Mouse (Mus musculus) embryonic facial prominence, embryonic 14.5 days (tissue): ENCODE results near the gene Cnot11. TPM values are rescaled to one million over a fixed set of nuclear protein-coding genes. Genes with fewer than 3 reads are reported as not detected.

Experiments used
- ATAC-seq: fragments of 200-750 bp; cut with Nextera tagmentation; 2 replicates; pipeline ENCODE4 v1.8.0; 2017; ENCODE audit warnings: low read depth, moderate number of reproducible peaks, moderate TSS enrichment
- DNase-seq: peaks from one replicate; pipeline ENCODE4 v3.0.0-alpha.2; 2015; ENCODE audit warnings: low spot score
- H3K27ac ChIP-seq: fragments of 300-500 bp; sonication (generic); replicated peaks from 2 replicates; pipeline ENCODE4 v1.5.1; 2014; ENCODE audit warnings: low read depth, mild to moderate bottlenecking, low read length, moderate library complexity
- H3K27me3 ChIP-seq: fragments of 300-500 bp; sonication (generic); replicated peaks from 2 replicates; pipeline ENCODE4 v1.6.1; 2014; ENCODE audit warnings: low read length; ENCODE audit not compliant: control insufficient read depth, insufficient read depth
- H3K36me3 ChIP-seq: fragments of 300-500 bp; sonication (generic); 2 replicates; pipeline ENCODE4 v1.6.1; 2014; ENCODE audit warnings: low read length, mixed read lengths; ENCODE audit not compliant: control insufficient read depth, insufficient read depth
- H3K4me1 ChIP-seq: fragments of 300-500 bp; sonication (generic); 2 replicates; pipeline ENCODE4 v1.6.1; 2014; ENCODE audit warnings: antibody characterized with exemption, low read length; ENCODE audit not compliant: control insufficient read depth, insufficient read depth
- H3K4me2 ChIP-seq: fragments of 300-500 bp; sonication (generic); 2 replicates; pipeline ENCODE4 v1.6.1; 2014; ENCODE audit warnings: low read depth, mild to moderate bottlenecking, low read length, moderate library complexity, mixed read lengths
- H3K4me3 ChIP-seq: fragments of 300-500 bp; sonication (generic); 2 replicates; pipeline ENCODE4 v1.5.1; 2014; ENCODE audit warnings: low read depth, mild to moderate bottlenecking, low read length
- H3K9ac ChIP-seq: fragments of 300-500 bp; sonication (generic); 2 replicates; pipeline ENCODE4 v1.6.1; 2014; ENCODE audit warnings: low read depth, mild to moderate bottlenecking, low read length, moderate library complexity, mixed read lengths
- H3K9me3 ChIP-seq: fragments of 300-500 bp; sonication (generic); 2 replicates; pipeline ENCODE4 v1.6.1; 2016; ENCODE audit warnings: low read length; ENCODE audit not compliant: control insufficient read depth
- WGBS: fragments of 180-500 bp; shearing (Covaris S2); extraction: QIAGEN DNeasy Blood & Tissue Kit; methylation state at CpG from one replicate; pipeline ENCODE4 v1.1.7; 2014; 5-methylcytosine and 5-hydroxymethylcytosine counted together
- polyA plus RNA-seq: library from polyadenylated mRNA; unstranded; fragments of >200 nt; fragmentation: Nextera tagmentation; extraction: Ambion mirVana; gene quantifications from 2 replicates; pipeline ENCODE4 v1.2.1, GENCODE M21; 2014

Cnot11 gene
- polyA plus RNA-seq, 1 experiment from 2014 or later: 21.1 TPM

DNA sequence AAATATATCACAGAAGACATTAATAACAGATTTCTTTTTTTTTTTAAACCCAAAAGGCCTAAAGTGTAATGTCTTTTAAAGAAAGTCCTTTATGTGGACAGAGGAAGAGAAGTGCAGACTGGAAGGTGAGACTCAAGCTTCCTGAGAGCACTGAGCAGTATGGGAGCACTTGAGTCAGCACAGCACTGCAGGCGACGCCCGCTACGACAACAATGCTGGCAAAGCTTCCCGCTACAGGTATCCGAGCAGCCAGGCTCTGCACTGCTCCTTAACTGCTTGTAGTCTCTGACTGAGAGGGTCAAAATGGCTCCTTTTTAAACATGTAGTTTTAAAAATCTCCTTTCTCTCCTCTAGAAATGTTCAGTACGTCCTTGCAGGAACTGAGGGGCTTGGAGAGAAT, 28.4 kb downstream of the Cnot11 start:
- Histone ChIP-seq H3K4me1 (no peaks in the 10 kb centered on the region), H3K9ac (no peak overlapping the region), H3K36me3 (peaks cover 50% of the 10 kb centered on the region), H3K9me3 (no peaks in the 10 kb centered on the region), H3K27me3 (no peaks in the 10 kb centered on the region), H3K4me3 (no peak overlapping the region), H3K27ac (no peak overlapping the region), H3K4me2 (no peak overlapping the region)
- DNase-seq (no peak), ATAC-seq (no peak)
- WGBS: 76% methylated on average over 7 of the region's 7 CpGs

GRCm38 (mm10) chr1:39564603-39565002, 29.8 kb downstream of the Cnot11 start:
- Histone ChIP-seq H3K36me3 (peaks cover 40% of the 10 kb centered on the region), H3K4me3 (no peak overlapping the region), H3K4me1 (no peaks in the 10 kb centered on the region), H3K27me3 (no peaks in the 10 kb centered on the region), H3K9me3 (no peaks in the 10 kb centered on the region), H3K27ac (no peak overlapping the region), H3K9ac (no peak overlapping the region), H3K4me2 (no peak overlapping the region)
- WGBS: 75% methylated on average over 3 of the region's 3 CpGs
- no peak for DNase-seq
- no peak for ATAC-seq

DNA sequence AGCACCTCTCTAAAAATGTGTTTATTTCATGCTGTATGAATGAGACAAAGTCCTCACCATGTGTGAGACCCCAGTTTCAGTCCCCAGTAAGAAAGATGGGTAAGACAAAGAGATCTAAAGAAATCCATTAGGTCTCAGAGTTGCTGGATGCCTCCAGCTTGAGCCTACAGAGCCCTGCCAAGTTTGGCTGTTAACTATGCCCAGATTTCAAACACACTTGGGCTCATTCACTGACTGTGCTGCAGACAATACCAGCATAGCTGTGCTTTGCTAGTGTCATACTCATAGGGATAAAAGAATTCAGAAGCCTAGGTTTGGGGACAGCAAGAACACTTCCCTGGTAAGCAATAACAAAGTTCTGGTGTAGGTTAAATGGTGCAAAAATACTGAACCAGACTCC, 33.3 kb downstream of the Cnot11 start:
- H3K27me3 ChIP-seq: no peaks in the 10 kb centered on the region
- no peak overlapping the region for H3K9ac ChIP-seq
- peaks cover 16% of the 10 kb centered on the region for H3K36me3 ChIP-seq
- ATAC-seq: no peak
- DNase-seq: no peak
- no peak overlapping the region for H3K4me3 ChIP-seq
- H3K4me1 ChIP-seq: no peaks in the 10 kb centered on the region
- H3K4me2 ChIP-seq: no peak overlapping the region
- no peaks in the 10 kb centered on the region for H3K9me3 ChIP-seq
- no peak overlapping the region for H3K27ac ChIP-seq

DNA sequence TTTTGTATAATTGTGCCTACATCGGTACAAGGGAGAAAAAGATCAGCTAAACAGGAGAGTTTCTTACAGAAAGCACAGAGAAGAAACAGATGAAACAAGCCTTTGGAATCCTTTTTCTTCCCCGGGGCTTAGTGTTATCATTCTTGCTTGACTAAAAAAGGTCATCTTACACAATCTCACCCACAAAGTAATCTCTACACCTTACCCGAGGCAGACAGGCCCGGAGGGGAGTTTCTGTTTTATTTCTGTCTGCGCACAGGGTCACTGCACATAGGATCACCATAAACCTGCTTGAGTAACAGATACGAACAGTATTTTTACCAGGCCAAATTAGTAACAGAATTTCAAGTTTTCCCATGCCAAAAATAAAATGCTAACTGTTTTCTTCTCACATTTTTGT, 36.9 kb downstream of the Cnot11 start:
- no peaks in the 10 kb centered on the region for H3K27me3 ChIP-seq
- no peaks in the 10 kb centered on the region for H3K9me3 ChIP-seq
- DNase-seq (no peak), ATAC-seq (no peak)
- no peak overlapping the region for H3K27ac ChIP-seq
- no peaks in the 10 kb centered on the region for H3K36me3 ChIP-seq
- WGBS: 45% methylated on average over 6 of the region's 6 CpGs
- no peak overlapping the region for H3K4me2 ChIP-seq
- peaks cover 23% of the 10 kb centered on the region for H3K4me1 ChIP-seq
- no peak overlapping the region for H3K4me3 ChIP-seq
- no peak overlapping the region for H3K9ac ChIP-seq

DNA sequence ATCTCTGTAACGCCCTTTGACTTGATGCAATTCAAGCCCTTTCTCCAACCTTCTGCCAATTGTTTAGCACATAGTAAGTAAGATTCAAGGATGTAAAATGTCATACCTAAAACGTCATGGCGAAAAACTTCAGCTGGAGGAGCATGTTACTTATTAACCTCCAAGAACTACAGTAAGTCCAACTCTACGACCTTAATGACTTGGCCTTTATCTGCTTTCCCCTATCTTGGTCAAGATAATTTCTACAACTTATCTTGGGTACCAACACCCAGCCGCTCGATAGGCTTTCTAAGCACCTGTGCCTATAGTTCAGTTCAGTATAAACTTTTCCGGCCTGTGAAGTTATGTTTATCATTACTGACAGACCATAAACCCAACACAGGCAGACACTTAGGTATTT, 39.1 kb downstream of the Cnot11 start:
- H3K9me3 ChIP-seq: no peaks in the 10 kb centered on the region
- ATAC-seq (no peak), DNase-seq (no peak)
- WGBS: 77% methylated on average over 7 of the region's 7 CpGs
- H3K27me3 ChIP-seq: no peaks in the 10 kb centered on the region
- H3K36me3 ChIP-seq: no peaks in the 10 kb centered on the region
- H3K9ac ChIP-seq: no peak overlapping the region
- no peak overlapping the region for H3K4me3 ChIP-seq
- H3K4me2 ChIP-seq: no peak overlapping the region
- H3K4me1 ChIP-seq: peaks cover 26% of the 10 kb centered on the region
- H3K27ac ChIP-seq: no peak overlapping the region

DNA sequence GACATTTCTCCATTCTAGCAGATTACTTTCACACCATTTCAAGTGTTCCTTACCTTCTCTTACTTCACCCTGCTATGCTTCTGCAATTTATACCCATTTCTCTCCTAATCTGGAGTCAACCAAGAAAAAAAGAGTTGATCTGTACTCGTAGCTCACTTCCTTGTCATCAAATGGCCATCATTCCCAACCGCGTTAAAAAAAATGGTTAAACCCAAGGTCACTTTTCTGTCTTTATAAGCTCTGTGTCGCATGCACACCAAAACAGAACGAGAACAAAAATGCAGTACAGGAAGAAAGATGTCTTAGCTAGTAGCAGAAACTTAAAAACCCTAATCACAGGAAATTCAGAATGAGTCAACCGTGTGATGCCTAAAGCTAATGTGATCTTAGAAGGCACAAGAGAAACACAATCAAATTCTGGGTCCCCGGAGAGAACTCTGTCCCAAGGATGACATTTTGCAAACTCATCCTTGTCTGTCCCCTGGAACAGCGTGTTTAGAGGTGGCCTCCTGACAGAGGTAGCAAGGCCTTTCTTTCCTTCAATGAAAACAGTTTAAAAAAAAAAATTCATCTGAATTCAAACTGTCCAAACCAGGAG, 41.1 kb downstream of the Cnot11 start:
- no peak for DNase-seq
- Histone ChIP-seq H3K36me3 (no peaks in the 10 kb centered on the region), H3K4me3 (peak overlapping the region; percentile 95), H3K9me3 (no peaks in the 10 kb centered on the region), H3K9ac (peak overlapping the region; percentile 95), H3K27me3 (no peaks in the 10 kb centered on the region), H3K4me1 (peaks cover 26% of the 10 kb centered on the region), H3K4me2 (peak overlapping the region; percentile 87), H3K27ac (peak overlapping the region; percentile 99)
- ATAC-seq: no peak
- WGBS: 12% methylated on average over 8 of the region's 8 CpGs

- WGBS: 0% methylated on average over 42 of the region's 88 CpGs
- Histone ChIP-seq H3K9ac (peak overlapping the region; percentile 95), H3K36me3 (no peaks in the 10 kb centered on the region), H3K9me3 (no peaks in the 10 kb centered on the region), H3K4me1 (peaks cover 26% of the 10 kb centered on the region), H3K27me3 (no peaks in the 10 kb centered on the region), H3K27ac (peak overlapping the region; percentile 99), H3K4me2 (peak overlapping the region; percentile 87), H3K4me3 (peak overlapping the region; percentile 95)
- ATAC-seq: peak; percentile 81
- DNase-seq: peak; percentile 60
Measured at GRCm38 (mm10) chr1:39576431-39577243, 41.8 kb downstream of the Cnot11 start.

DNA sequence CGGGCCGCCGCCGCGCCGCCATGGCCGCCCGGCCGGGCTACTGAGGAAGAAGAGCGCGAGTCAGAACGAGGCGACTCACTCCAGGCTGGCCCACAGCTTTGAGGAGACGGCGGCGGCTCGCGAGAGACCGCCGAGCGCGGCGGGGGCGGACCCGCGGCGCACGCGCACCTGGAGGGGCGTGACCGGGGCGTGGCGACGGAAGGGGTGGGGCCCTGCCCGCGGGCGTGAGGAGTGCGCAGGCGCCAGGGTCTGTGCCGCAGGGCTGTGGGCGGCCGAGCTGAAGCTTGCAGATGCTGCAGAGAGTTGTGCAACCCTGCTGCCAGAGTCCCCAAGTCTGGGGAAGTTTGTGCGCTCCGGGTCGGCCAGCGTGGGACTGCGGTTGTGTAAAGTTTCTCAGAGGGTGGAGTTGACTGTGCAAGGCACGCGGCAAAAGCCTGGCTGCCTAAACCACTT, 42.5 kb downstream of the Cnot11 start, which contains the start of gene Rnf149:
Rnf149 (minus strand) TSS at position 153 of the 453 bp plus-strand sequence.
- Histone ChIP-seq H3K9me3 (no peaks in the 10 kb centered on the region), H3K4me3 (peak within 1 kb of the TSS; percentile 95), H3K4me1 (peaks cover 26% of the 10 kb centered on the region), H3K36me3 (no peaks in the 10 kb centered on the region), H3K4me2 (peak within 1 kb of the TSS; percentile 87), H3K27ac (peak within 1 kb of the TSS; percentile 99), H3K27me3 (no peaks in the 10 kb centered on the region), H3K9ac (peak within 1 kb of the TSS; percentile 95)
- ATAC-seq (peak; percentile 97), DNase-seq (peak; percentile 96)
- 0% methylated on average over 19 of the region's 49 CpGs for WGBS
